Mouse (Mus musculus) kidney, postnatal 10 days (tissue): ENCODE results near the gene Cyp2c67.
"Not testable (repeated sequence)": the region's sequence is repeated elsewhere in the genome, so short reads cannot be mapped to it uniquely, and the experiment has no call there.

ENCODE experiments used
- DNase-seq: peaks from one replicate; pipeline ENCODE4 v3.0.0; 2021; ENCODE audit warnings: mixed read lengths

Gene Cyp2c67

GRCm38 (mm10) chr19:39648938-39649337 is at the start of gene Cyp2c67:
Cyp2c67 (minus strand) TSS chr19:39649051.
- DNase-seq, result no peak

DNA sequence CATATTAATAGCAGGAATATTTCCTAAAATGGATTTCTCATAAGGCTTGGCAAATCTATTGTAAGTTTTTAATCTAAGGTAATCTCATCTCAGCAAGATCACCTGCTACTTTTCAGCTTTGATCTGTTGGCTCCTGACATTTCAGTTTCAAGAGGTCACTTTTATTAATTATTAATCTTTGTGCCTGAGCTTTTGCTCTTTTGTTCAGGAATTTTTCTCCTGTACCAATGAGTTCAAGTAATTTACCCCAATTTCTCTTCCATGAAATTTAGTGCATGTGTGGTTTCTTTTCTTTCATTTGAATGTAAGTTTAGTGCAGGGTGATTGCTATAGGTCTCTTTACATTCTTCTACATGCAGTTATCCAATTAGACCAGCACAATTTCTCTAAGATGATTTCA is 16.8 kb upstream of the Cyp2c67 start:
- DNase-seq, result not testable (repeated sequence)

DNA sequence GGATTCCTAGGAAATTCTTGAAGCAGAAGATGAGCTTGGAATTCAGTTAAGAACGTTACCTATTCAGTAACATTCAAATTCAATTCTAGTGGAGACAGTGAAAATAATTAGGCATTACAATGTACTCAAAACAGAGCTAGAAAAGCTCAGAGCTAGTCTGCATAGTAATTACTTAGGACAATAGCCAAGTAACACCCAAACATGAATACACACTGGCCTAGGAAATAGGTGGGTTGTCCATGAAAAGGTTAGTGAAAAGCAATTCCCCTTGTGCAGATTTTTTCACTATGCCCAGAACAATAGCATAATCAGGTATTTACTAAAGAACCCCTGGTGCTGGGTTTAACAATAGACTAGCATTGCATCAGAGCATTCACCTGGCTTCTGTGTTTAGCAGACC is 3.5 kb upstream of the Cyp2c67 start:
- no peak for DNase-seq

DNA sequence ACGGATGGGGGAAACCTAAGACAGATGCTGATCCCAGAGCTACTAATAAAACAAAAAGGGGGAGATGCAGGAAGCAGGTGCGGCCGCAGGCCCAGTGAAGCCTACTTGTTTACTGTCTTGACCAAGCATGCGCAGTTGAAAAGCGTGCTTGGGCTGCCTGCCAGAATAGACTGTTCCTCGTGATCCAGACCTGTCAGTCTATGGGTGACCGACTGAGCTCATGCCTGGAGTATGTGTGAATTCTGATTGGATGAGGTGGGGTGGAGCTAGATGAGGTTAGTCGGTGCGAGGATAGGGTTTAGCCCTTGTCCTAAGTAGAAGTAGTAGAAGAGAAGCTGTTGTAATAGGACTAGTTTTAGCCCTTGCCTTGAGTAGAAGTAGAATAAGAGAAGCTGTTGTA is 1.3 kb downstream of the Cyp2c67 start:
- no peak for DNase-seq

- not testable (repeated sequence) for DNase-seq
Measured at GRCm38 (mm10) chr19:39644551-39644950, 4.3 kb downstream of the Cyp2c67 start.
